Mouse (Mus musculus) midbrain, embryonic 13.5 days (tissue): Measurements from ENCODE around the gene Kdelr3. TPM values are rescaled to one million over a fixed set of nuclear protein-coding genes. Genes with fewer than 3 reads are reported as not detected.

Experiments used
- ATAC-seq: fragments of 200-750 bp; cut with Nextera tagmentation; 2 replicates; pipeline ENCODE4 v1.8.0; 2017; ENCODE audit warnings: mild to moderate bottlenecking, moderate TSS enrichment, moderate library complexity
- H3K27ac ChIP-seq: fragments of 300-500 bp; sonication (generic); 2 replicates; pipeline ENCODE4 v1.5.1; 2015; ENCODE audit warnings: inconsistent platforms, mild to moderate bottlenecking, moderate library complexity
- H3K27me3 ChIP-seq: fragments of 300-500 bp; sonication (generic); 2 replicates; pipeline ENCODE4 v1.6.1; 2015; ENCODE audit warnings: mild to moderate bottlenecking, inconsistent platforms
- H3K36me3 ChIP-seq: fragments of 300-500 bp; sonication (generic); 2 replicates; pipeline ENCODE4 v1.6.1; 2015; ENCODE audit warnings: mild to moderate bottlenecking, inconsistent platforms
- H3K4me1 ChIP-seq: fragments of 300-500 bp; sonication (generic); replicated peaks from 2 replicates; pipeline ENCODE4 v1.6.1; 2015; ENCODE audit warnings: inconsistent platforms
- H3K4me2 ChIP-seq: fragments of 300-500 bp; sonication (generic); replicated peaks from 2 replicates; pipeline ENCODE4 v1.6.1; 2015; ENCODE audit warnings: moderate library complexity, mild to moderate bottlenecking, inconsistent platforms
- H3K4me3 ChIP-seq: fragments of 300-500 bp; sonication (generic); replicated peaks from 2 replicates; pipeline ENCODE4 v1.5.1; 2015; ENCODE audit warnings: mild to moderate bottlenecking, inconsistent platforms
- H3K9ac ChIP-seq: fragments of 300-500 bp; sonication (generic); replicated peaks from 2 replicates; pipeline ENCODE4 v1.6.1; 2015; ENCODE audit warnings: mild to moderate bottlenecking, inconsistent platforms
- H3K9me3 ChIP-seq: fragments of 300-500 bp; sonication (generic); 2 replicates; pipeline ENCODE4 v1.6.1; 2016; ENCODE audit warnings: mild to moderate bottlenecking, inconsistent platforms
- WGBS: fragments of 180-500 bp; shearing (Covaris S2); methylation state at CpG from one replicate; pipeline ENCODE4 v1.1.7; 2015; 5-methylcytosine and 5-hydroxymethylcytosine counted together
- polyA plus RNA-seq: library from polyadenylated mRNA; unstranded; fragments of >200 nt; fragmentation: Nextera tagmentation; extraction: Ambion mirVana; gene quantifications from 2 replicates; pipeline ENCODE4 v1.2.1, GENCODE M21; 2015

Gene Kdelr3
- polyA plus RNA-seq, 1 experiment from 2014 or later, result 8.3 TPM

DNA sequence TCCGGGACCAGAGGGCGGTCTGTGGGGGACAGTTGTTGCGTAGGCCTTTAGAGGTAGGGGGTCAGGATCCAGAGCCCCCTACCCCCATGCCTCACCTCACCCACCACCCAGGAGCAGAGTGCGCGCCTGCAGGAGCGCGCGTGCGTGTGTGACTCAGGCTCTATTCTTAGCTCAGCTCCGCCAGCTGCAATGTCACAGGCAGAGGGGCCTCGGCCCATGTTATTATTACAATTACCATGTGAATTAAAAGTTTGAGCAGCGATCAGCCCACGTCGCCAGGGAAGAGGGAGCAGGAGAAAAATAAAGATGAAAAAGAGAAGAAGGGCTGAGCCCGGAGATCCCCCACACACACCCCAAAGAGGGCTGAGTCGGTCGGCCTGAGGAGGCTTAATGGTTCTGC is 16.1 kb upstream of the Kdelr3 start:
- no peak for ATAC-seq
- Histone ChIP-seq H3K9ac (peak overlapping the region; percentile 12; the same call in 1 of the 2 replicates), H3K4me2 (no peak overlapping the region), H3K36me3 (no peaks in the 10 kb centered on the region), H3K4me3 (no peak overlapping the region), H3K27ac (no peak overlapping the region), H3K27me3 (peaks cover 58% of the 10 kb centered on the region), H3K9me3 (no peaks in the 10 kb centered on the region), H3K4me1 (peaks cover 9% of the 10 kb centered on the region)
- 71% methylated on average over 17 of the region's 17 CpGs for WGBS

DNA sequence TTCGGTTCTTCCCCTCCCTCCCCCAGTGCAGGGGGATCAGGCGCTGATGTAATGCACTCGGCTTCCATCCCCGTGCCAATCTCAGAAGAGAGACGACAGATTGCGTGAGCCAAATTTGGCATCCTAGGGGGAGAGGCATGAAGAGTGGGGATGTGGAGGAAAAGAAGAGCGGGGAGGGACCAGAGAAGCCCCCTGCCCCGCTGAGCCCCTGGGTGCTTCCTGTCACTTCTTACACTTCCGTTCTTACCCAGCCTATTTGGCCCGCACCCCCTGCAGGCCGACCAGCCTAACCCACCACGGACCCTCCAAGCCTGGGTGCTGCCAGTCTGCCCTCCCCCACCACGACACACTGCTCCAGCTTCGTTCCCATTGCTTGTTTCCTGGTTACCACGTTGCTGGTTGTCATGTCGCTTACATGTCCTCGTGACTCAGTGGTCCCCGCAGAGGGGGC is 13.3 kb upstream of the Kdelr3 start:
- ATAC-seq, result no peak
- H3K4me1 ChIP-seq, result peaks cover 26% of the 10 kb centered on the region
- H3K36me3 ChIP-seq, result no peaks in the 10 kb centered on the region
- H3K4me2 ChIP-seq, result no peak overlapping the region
- H3K4me3 ChIP-seq, result no peak overlapping the region
- no peaks in the 10 kb centered on the region for H3K9me3 ChIP-seq
- WGBS, result 19% methylated on average over 18 of the region's 18 CpGs
- peaks cover 83% of the 10 kb centered on the region for H3K27me3 ChIP-seq
- no peak overlapping the region for H3K9ac ChIP-seq
- no peak overlapping the region for H3K27ac ChIP-seq

DNA sequence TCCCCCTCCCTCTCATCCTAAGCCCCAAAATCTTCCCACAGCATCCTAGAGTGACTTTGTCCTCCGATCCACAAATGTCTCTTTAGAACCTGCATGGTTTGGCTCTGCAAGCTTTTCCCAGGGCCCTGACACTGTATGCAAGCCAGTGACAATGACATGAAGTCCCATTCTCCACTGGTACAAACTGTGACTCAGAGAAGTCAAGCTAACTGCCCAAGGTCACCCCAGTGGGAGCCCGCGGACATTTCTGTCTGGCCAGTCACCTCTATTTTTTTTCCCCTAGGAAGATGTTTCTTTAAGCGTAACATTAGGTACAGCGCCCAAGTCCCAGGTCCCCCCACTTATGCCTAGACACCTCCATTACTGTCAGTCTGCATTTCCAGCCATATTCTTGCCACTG is 12.8 kb upstream of the Kdelr3 start:
- Histone ChIP-seq H3K27me3 (peaks cover 88% of the 10 kb centered on the region), H3K4me3 (no peak overlapping the region), H3K9me3 (no peaks in the 10 kb centered on the region), H3K36me3 (no peaks in the 10 kb centered on the region), H3K27ac (no peak overlapping the region), H3K9ac (no peak overlapping the region), H3K4me2 (no peak overlapping the region), H3K4me1 (peaks cover 26% of the 10 kb centered on the region)
- no peak for ATAC-seq
- 72% methylated on average over 5 of the region's 5 CpGs for WGBS

DNA sequence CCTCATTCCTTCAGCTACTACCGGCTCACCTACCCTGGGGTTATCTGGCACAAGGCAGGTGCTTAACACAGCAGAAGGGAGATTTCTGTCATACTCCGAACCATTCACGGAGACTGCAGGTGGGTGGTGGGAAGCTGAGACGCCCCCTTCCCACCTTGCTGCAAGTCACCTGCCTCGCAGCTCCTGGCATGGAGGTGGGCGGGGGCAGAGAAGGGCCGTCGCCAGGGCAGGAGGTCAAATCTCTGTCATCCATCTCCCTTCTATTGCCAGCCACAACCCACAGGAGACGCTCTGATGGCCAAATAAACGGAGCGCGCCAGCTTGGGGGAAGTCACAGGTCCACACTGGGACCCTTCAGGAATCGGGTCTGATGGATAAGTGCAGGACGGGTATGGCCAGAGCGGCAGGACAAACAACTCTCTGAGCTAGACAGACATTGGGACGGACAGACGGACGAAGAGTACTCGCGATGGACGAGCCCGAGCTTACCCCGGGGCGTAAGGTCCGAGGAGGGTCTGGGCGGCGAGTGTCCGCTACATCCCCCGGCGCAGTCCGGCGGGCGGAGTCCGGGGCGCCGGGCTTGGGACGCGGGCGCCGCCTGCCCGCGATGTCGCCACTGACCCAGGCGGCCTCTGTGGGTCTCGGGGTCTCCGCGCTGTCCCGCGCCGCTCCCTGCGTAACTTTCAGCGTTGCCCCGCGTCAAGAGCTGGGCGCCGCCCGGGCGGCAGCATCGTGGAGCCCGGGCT is 11.3 kb upstream of the Kdelr3 start, which contains the start of gene Kcnj4:
Kcnj4 (minus strand) TSS at position 535 of the 746 bp plus-strand sequence.
- no peak for ATAC-seq
- Histone ChIP-seq H3K4me1 (peaks cover 26% of the 10 kb centered on the region), H3K36me3 (no peaks in the 10 kb centered on the region), H3K27me3 (peaks cover 91% of the 10 kb centered on the region), H3K27ac (no peak within 1 kb of the TSS), H3K4me2 (peak within 1 kb of the TSS; percentile 99), H3K9ac (peak within 1 kb of the TSS; percentile 59), H3K4me3 (peak within 1 kb of the TSS; percentile 54), H3K9me3 (no peaks in the 10 kb centered on the region)
- WGBS, result under 1% methylated on average over 60 of the region's 60 CpGs

DNA sequence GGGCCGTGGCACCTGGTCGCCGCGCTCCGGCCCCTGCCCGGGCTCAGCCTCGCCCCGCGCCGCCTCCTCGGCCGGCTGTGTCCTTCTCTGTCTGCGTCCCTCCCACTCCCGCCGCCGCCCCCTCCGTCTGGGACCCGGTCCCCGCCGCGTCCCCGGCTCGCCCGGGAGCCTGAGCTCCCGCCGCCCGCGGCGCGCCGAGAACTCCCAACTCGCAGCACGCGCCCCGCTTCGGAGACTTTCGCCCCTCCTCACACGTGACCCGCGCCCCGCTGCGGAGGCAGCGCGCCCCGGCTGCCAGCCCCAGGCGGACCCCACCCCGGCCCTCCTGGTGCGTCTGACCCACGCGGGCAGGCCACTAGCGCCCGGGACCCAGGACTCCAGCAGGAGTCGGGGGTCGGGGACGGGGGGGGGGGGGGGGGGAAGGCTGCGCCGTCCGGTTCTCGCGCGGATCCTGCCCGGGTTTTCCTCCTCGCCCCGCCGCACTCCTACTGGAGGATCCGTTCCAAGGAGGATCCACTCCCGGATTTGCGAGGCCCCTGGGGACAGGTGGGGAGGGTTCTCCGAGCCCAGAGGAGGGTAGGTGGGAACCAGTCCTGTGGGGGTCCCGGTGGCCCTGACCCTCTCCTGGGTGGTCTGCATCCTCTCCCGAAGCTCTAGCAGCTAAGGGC is 10.5 kb upstream of the Kdelr3 start:
- Histone ChIP-seq H3K27ac (no peak overlapping the region), H3K27me3 (peaks cover 94% of the 10 kb centered on the region), H3K36me3 (no peaks in the 10 kb centered on the region), H3K9ac (peak overlapping the region; percentile 59), H3K4me3 (peak overlapping the region; percentile 54), H3K4me1 (peaks cover 26% of the 10 kb centered on the region), H3K4me2 (peak overlapping the region; percentile 99), H3K9me3 (no peaks in the 10 kb centered on the region)
- under 1% methylated on average over 49 of the region's 71 CpGs for WGBS
- peak; percentile 57 for ATAC-seq

DNA sequence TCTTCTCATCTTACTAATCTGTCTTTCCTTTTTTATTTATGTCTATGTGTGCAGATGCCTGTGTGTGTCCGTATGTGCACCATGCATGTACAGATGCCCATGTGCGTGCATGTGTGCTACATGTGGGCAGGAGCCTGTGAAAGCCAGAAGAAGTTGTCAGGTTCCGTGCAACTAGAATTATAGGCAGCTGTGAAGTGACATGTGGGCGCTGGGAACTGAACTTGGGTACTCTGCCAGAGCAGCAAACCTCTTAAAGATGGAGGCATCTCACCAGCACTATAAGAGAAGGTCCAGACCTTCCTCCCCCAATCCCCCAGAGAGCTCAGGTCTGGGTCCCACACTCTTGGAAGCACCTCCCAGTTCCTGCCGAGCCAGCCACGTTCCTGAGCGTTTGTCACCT is 9.8 kb upstream of the Kdelr3 start:
- H3K4me3 ChIP-seq, result peak overlapping the region; percentile 54; the same call in 1 of the 2 replicates
- peaks cover 32% of the 10 kb centered on the region for H3K4me1 ChIP-seq
- H3K9me3 ChIP-seq, result no peaks in the 10 kb centered on the region
- no peak overlapping the region for H3K27ac ChIP-seq
- ATAC-seq, result no peak
- peaks cover 94% of the 10 kb centered on the region for H3K27me3 ChIP-seq
- no peaks in the 10 kb centered on the region for H3K36me3 ChIP-seq
- H3K4me2 ChIP-seq, result peak overlapping the region; percentile 99; the same call in 1 of the 2 replicates
- 39% methylated on average over 7 of the region's 7 CpGs for WGBS
- no peak overlapping the region for H3K9ac ChIP-seq

DNA sequence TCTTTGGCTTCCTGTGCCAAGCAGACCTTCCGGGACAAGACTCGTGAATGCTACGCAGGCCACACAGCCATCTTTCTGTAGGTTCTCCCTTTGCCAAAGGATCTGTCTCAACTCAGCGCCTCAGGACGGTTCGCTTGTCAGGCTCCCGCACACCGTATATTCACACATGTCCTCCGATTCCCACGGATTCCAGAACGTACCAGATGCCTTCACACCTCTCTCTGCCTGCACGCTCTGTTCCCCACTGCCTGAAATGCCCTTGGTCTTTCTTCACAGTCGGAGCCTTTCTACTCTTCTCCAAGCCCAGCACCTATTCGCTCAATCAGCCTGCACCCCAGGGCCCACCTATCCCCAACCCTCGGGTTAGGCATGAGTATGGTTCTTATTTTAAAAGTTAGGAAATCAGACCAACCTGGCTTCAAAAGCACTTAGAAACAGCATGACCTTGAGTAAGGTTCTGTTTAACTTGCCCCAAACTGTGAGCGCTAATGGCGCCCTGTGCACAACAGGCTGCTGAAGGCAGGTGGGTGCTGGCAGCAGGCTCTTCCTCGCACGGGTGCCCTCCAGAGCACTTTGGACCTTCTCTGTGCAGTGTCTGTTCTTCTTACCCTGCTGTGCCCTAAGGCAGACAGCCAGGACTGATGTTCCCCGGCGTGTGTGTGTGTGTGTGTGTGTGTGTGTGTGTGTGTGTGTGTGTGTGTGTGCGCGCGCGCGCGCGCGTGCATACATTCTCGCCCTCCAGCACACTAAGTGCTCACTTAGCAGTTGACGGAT is 9.0 kb upstream of the Kdelr3 start:
- Histone ChIP-seq H3K4me1 (peaks cover 37% of the 10 kb centered on the region), H3K9ac (no peak overlapping the region), H3K4me2 (no peak overlapping the region), H3K36me3 (no peaks in the 10 kb centered on the region), H3K27ac (no peak overlapping the region), H3K27me3 (peaks cover 90% of the 10 kb centered on the region), H3K4me3 (no peak overlapping the region), H3K9me3 (no peaks in the 10 kb centered on the region)
- ATAC-seq, result no peak
- WGBS, result 54% methylated on average over 24 of the region's 31 CpGs

DNA sequence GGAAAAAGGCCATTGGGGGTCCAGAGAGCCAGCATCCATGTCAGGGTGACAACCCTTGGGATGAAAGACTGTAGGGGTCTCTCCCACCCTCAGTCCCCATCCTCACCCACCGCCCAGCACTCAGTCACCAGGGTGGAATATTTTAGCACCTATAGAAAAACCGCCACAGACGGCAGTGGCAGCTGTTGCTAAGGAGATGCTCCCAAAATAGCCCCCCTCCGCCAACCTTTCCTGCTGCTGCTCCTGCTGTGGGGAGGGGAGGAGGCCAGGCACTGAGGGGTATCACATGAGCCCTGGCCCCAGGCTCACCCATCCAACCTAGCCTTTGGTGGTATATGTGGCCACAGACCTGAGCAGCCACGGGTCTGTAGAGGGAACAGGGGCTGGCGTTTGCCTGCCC is 6.2 kb upstream of the Kdelr3 start:
- H3K27ac ChIP-seq, result no peak overlapping the region
- whole genome bisulfite sequencing, result 36% methylated on average over 6 of the region's 6 CpGs
- H3K4me2 ChIP-seq, result no peak overlapping the region
- ATAC-seq, result no peak
- no peak overlapping the region for H3K9ac ChIP-seq
- peaks cover 36% of the 10 kb centered on the region for H3K4me1 ChIP-seq
- no peaks in the 10 kb centered on the region for H3K9me3 ChIP-seq
- no peak overlapping the region for H3K4me3 ChIP-seq
- no peaks in the 10 kb centered on the region for H3K36me3 ChIP-seq
- peaks cover 89% of the 10 kb centered on the region for H3K27me3 ChIP-seq

DNA sequence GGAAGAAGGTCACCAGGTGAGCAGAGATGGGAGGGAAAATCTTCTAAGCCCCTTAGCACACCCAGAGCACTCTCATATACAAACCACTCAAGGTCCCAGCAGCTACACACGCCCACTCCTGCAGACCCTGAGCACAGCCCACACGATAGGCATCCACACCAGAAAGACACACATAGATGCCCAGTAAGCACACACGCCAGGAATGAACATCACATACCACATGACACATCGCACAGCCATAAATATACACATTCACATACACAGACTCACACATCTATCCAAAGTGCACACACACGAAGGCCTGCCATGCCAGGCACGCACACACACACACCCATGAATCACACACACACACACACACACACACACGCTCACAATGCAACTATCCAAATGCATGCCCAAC is 5.8 kb upstream of the Kdelr3 start:
- H3K9ac ChIP-seq, result no peak overlapping the region
- H3K4me3 ChIP-seq, result no peak overlapping the region
- peaks cover 89% of the 10 kb centered on the region for H3K27me3 ChIP-seq
- H3K4me1 ChIP-seq, result peaks cover 32% of the 10 kb centered on the region
- H3K27ac ChIP-seq, result no peak overlapping the region
- 87% methylated on average over 7 of the region's 7 CpGs for WGBS
- no peaks in the 10 kb centered on the region for H3K9me3 ChIP-seq
- no peak for ATAC-seq
- no peak overlapping the region for H3K4me2 ChIP-seq
- no peaks in the 10 kb centered on the region for H3K36me3 ChIP-seq

DNA sequence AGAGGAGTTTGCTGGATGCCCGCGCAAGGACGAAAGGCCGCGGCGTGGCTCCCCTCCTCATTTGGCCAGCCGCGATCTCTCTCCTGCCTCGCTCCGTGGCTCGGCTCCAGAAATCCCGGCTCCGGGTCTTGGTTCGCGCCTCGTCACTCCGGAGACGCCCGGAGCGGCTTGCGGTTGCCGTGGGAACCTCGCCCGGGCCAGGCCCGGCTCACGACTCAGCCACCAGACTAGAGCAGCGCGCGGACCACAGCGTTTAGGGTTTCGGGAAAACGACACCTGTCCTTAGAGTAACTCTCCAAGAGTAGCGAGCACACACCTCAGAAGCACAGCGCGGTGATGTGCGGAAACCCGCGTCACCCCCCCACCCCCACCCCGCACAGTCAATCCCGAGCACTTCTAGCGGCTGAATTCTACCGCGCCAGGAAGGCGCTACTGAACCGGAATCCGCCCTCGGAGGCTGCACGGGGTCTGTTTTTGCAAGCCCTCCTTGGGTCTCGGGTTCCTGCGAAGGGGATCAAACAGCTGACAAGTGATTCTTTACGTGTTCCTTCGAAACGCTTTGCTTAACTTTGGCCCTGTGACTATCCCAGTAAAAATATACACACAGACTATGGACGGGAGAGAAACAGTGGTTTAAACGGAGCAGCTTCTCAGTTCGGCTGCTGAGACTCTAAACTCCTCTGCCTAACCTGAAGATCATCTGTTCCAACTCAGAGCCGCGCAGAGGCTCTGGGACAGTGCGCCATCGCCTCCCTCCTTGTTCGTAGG is 4.5 kb upstream of the Kdelr3 start:
- no peaks in the 10 kb centered on the region for H3K36me3 ChIP-seq
- H3K4me2 ChIP-seq, result peak overlapping the region; percentile 67
- no peaks in the 10 kb centered on the region for H3K9me3 ChIP-seq
- ATAC-seq, result peak; percentile 91
- WGBS, result under 1% methylated on average over 61 of the region's 61 CpGs
- H3K9ac ChIP-seq, result peak overlapping the region; percentile 49
- no peak overlapping the region for H3K27ac ChIP-seq
- peaks cover 92% of the 10 kb centered on the region for H3K27me3 ChIP-seq
- peak overlapping the region; percentile 42 for H3K4me3 ChIP-seq
- H3K4me1 ChIP-seq, result peaks cover 30% of the 10 kb centered on the region

DNA sequence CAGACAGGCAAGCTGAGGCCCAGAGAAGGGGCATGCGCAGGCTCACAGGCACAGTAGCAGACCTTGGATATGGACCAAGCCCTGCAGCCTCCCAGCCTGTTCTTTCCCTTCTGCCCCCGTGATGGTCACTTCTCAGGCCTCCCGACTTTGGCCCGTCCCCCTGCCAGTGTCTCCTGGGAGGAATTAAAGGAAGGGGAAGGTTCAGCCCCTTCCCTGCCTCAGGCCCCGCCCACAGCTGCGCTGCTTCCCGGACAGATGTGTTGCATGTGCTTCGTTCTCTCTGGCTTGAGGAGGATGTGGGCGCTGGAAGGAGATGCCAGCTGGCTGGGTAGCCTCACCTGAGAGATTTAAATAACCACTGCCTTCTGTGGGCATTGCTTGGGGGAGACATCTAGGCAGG is 2.3 kb upstream of the Kdelr3 start:
- Histone ChIP-seq H3K4me2 (no peak overlapping the region), H3K27ac (no peak overlapping the region), H3K9ac (no peak overlapping the region), H3K4me3 (no peak overlapping the region), H3K36me3 (no peaks in the 10 kb centered on the region), H3K9me3 (no peaks in the 10 kb centered on the region), H3K27me3 (peaks cover 94% of the 10 kb centered on the region), H3K4me1 (peaks cover 39% of the 10 kb centered on the region)
- no peak for ATAC-seq
- WGBS, result 15% methylated on average over 9 of the region's 9 CpGs
